Mouse (Mus musculus): ENCODE data around the gene Myo18a. TPM values are rescaled to one million over a fixed set of nuclear protein-coding genes. Genes with fewer than 3 reads are reported as not detected.

The Myo18a gene
- polyA plus RNA-seq, 1 experiment = 92.1 TPM

- TF ChIP-seq CTCF (IDR thresholded peaks at IDR 0.05; ENCODE audit: insufficient read depth, low read length) (no peak), POLR2A (IDR thresholded peaks at IDR 0.05; ENCODE audit: borderline replicate concordance, extremely low read depth, low read depth, low read length) (no peak)
- DNase-seq = peak; percentile 36
- Histone ChIP-seq H3K4me3 (replicated peaks; ENCODE audit: extremely low read depth, low read depth, low read length) (no peak overlapping the region), H3K4me1 (ENCODE audit: control insufficient read depth, insufficient read depth, low read length) (peaks cover 45% of the 10 kb centered on the region)
- 30% methylated on average over 10 of the region's 10 CpGs for WGBS
These were observed 20.2 kb downstream of the Myo18a start for GRCm38 (mm10) chr11:77783211-77783746.

- peaks cover 45% of the 10 kb centered on the region for H3K4me1 ChIP-seq (ENCODE audit: control insufficient read depth, insufficient read depth, low read length)
- peak; percentile 56 for DNase-seq
- no peak overlapping the region for H3K4me3 ChIP-seq (replicated peaks; ENCODE audit: extremely low read depth, low read depth, low read length)
- 16% methylated on average over 18 of the region's 18 CpGs for WGBS
- peak; percentile 47; the same call in 1 of the 2 replicates for TF ChIP-seq CTCF (IDR thresholded peaks at IDR 0.05; ENCODE audit: insufficient read depth, low read length)
- no peak for TF ChIP-seq POLR2A (IDR thresholded peaks at IDR 0.05; ENCODE audit: borderline replicate concordance, extremely low read depth, low read depth, low read length)
These were observed 21.0 kb downstream of the Myo18a start for GRCm38 (mm10) chr11:77783747-77784646.

GRCm38 (mm10) chr11:77784894-77785293 lies 21.8 kb downstream of the Myo18a start:
- no peak for TF ChIP-seq CTCF (IDR thresholded peaks at IDR 0.05; ENCODE audit: insufficient read depth, low read length)
- no peak for TF ChIP-seq POLR2A (IDR thresholded peaks at IDR 0.05; ENCODE audit: borderline replicate concordance, extremely low read depth, low read depth, low read length)
- DNase-seq = no peak
- H3K4me1 ChIP-seq (ENCODE audit: control insufficient read depth, insufficient read depth, low read length) = peaks cover 45% of the 10 kb centered on the region
- 49% methylated on average over 9 of the region's 9 CpGs for WGBS
- no peak overlapping the region for H3K4me3 ChIP-seq (replicated peaks; ENCODE audit: extremely low read depth, low read depth, low read length)

GRCm38 (mm10) chr11:77785396-77785767 lies 22.3 kb downstream of the Myo18a start:
- no peak for DNase-seq
- TF ChIP-seq POLR2A (IDR thresholded peaks at IDR 0.05; ENCODE audit: borderline replicate concordance, extremely low read depth, low read depth, low read length) (no peak), CTCF (IDR thresholded peaks at IDR 0.05; ENCODE audit: insufficient read depth, low read length) (no peak)
- WGBS = 27% methylated on average over 5 of the region's 5 CpGs
- Histone ChIP-seq H3K4me1 (ENCODE audit: control insufficient read depth, insufficient read depth, low read length) (peaks cover 48% of the 10 kb centered on the region), H3K4me3 (replicated peaks; ENCODE audit: extremely low read depth, low read depth, low read length) (no peak overlapping the region)

GRCm38 (mm10) chr11:77785768-77786561 lies 22.9 kb downstream of the Myo18a start:
- 21% methylated on average over 7 of the region's 7 CpGs for WGBS
- peaks cover 53% of the 10 kb centered on the region for H3K4me1 ChIP-seq (ENCODE audit: control insufficient read depth, insufficient read depth, low read length)
- DNase-seq = peak; percentile 72

GRCm38 (mm10) chr11:77787707-77788106 lies 24.7 kb downstream of the Myo18a start, which contains the start of gene Gm10277:
Gm10277 (minus strand) TSS chr11:77787747.
- peaks cover 60% of the 10 kb centered on the region for H3K4me1 ChIP-seq (ENCODE audit: control insufficient read depth, insufficient read depth, low read length)
- TF ChIP-seq POLR2A (IDR thresholded peaks at IDR 0.05; ENCODE audit: borderline replicate concordance, extremely low read depth, low read depth, low read length) (no peak), CTCF (IDR thresholded peaks at IDR 0.05; ENCODE audit: insufficient read depth, low read length) (no peak)
- no peak within 1 kb of the TSS for H3K4me3 ChIP-seq (replicated peaks; ENCODE audit: extremely low read depth, low read depth, low read length)
- DNase-seq = no peak
- WGBS = 75% methylated on average over 5 of the region's 5 CpGs

More at GRCm38 (mm10) chr11:77785768-77786561, 22.9 kb downstream of the Myo18a start:
- peak; percentile 61; the same call in 1 of the 2 replicates for TF ChIP-seq POLR2A (IDR thresholded peaks at IDR 0.05; ENCODE audit: borderline replicate concordance, extremely low read depth, low read depth, low read length)
- no peak for TF ChIP-seq CTCF (IDR thresholded peaks at IDR 0.05; ENCODE audit: insufficient read depth, low read length)
- no peak overlapping the region for H3K4me3 ChIP-seq (replicated peaks; ENCODE audit: extremely low read depth, low read depth, low read length)

- H3K4me1 ChIP-seq (ENCODE audit: control insufficient read depth, insufficient read depth, low read length) = peaks cover 46% of the 10 kb centered on the region
- DNase-seq = no peak
These were observed 26.5 kb downstream of the Myo18a start for GRCm38 (mm10) chr11:77789512-77789911.

GRCm38 (mm10) chr11:77790286-77790685 lies 27.2 kb downstream of the Myo18a start:
- Histone ChIP-seq H3K4me1 (ENCODE audit: control insufficient read depth, insufficient read depth, low read length) (peaks cover 38% of the 10 kb centered on the region), H3K4me3 (replicated peaks; ENCODE audit: extremely low read depth, low read depth, low read length) (no peak overlapping the region)
- 23% methylated on average over 9 of the region's 9 CpGs for WGBS

More at GRCm38 (mm10) chr11:77789512-77789911, 26.5 kb downstream of the Myo18a start:
- H3K4me3 ChIP-seq (replicated peaks; ENCODE audit: extremely low read depth, low read depth, low read length) = no peak overlapping the region
- 95% methylated on average over 5 of the region's 5 CpGs for WGBS
- no peak for TF ChIP-seq POLR2A (IDR thresholded peaks at IDR 0.05; ENCODE audit: borderline replicate concordance, extremely low read depth, low read depth, low read length)
- TF ChIP-seq CTCF (IDR thresholded peaks at IDR 0.05; ENCODE audit: insufficient read depth, low read length) = no peak

GRCm38 (mm10) chr11:77791241-77791727 lies 28.2 kb downstream of the Myo18a start:
- no peak for DNase-seq
- Histone ChIP-seq H3K4me3 (replicated peaks; ENCODE audit: extremely low read depth, low read depth, low read length) (no peak overlapping the region), H3K4me1 (ENCODE audit: control insufficient read depth, insufficient read depth, low read length) (peaks cover 28% of the 10 kb centered on the region)
- WGBS = 38% methylated on average over 8 of the region's 8 CpGs
- TF ChIP-seq CTCF (IDR thresholded peaks at IDR 0.05; ENCODE audit: insufficient read depth, low read length) = no peak
- no peak for TF ChIP-seq POLR2A (IDR thresholded peaks at IDR 0.05; ENCODE audit: borderline replicate concordance, extremely low read depth, low read depth, low read length)

More at GRCm38 (mm10) chr11:77790286-77790685, 27.2 kb downstream of the Myo18a start:
- no peak for DNase-seq
- TF ChIP-seq CTCF (IDR thresholded peaks at IDR 0.05; ENCODE audit: insufficient read depth, low read length) = no peak
- no peak for TF ChIP-seq POLR2A (IDR thresholded peaks at IDR 0.05; ENCODE audit: borderline replicate concordance, extremely low read depth, low read depth, low read length)

Data from lung, adult 2 months (tissue).